Mouse (Mus musculus): Measurements from ENCODE around the gene 4930523C07Rik.

Gene 4930523C07Rik

GRCm38 (mm10) chr1:160047481-160047931 lies 3.3 kb downstream of the 4930523C07Rik start:
- DNase-seq = no peak

GRCm38 (mm10) chr1:160049131-160049880 lies 5.1 kb downstream of the 4930523C07Rik start:
- no peak for DNase-seq

GRCm38 (mm10) chr1:160050898-160051297 lies 6.7 kb downstream of the 4930523C07Rik start:
- DNase-seq = no peak

- DNase-seq = no peak
Observed at GRCm38 (mm10) chr1:160052556-160053315, 8.6 kb downstream of the 4930523C07Rik start.

GRCm38 (mm10) chr1:160053510-160054305 lies 9.5 kb downstream of the 4930523C07Rik start:
- no peak for DNase-seq

- no peak for DNase-seq
Observed at GRCm38 (mm10) chr1:160054366-160055078, 10.3 kb downstream of the 4930523C07Rik start.

GRCm38 (mm10) chr1:160057657-160058056 lies 13.5 kb downstream of the 4930523C07Rik start:
- no peak for DNase-seq

GRCm38 (mm10) chr1:160059908-160060307 lies 15.7 kb downstream of the 4930523C07Rik start:
- DNase-seq = no peak

GRCm38 (mm10) chr1:160060542-160060941 lies 16.4 kb downstream of the 4930523C07Rik start:
- DNase-seq = no peak

- DNase-seq = no peak
Observed at GRCm38 (mm10) chr1:160061321-160061720, 17.1 kb downstream of the 4930523C07Rik start.

- no peak for DNase-seq
Observed at GRCm38 (mm10) chr1:160061725-160062366, 17.7 kb downstream of the 4930523C07Rik start.

- no peak for DNase-seq
Observed at GRCm38 (mm10) chr1:160064547-160065144, 20.5 kb downstream of the 4930523C07Rik start.

GRCm38 (mm10) chr1:160078882-160079661 lies 34.9 kb downstream of the 4930523C07Rik start:
- no peak for DNase-seq

- DNase-seq = peak; percentile 44
Observed at GRCm38 (mm10) chr1:160080800-160081436, 36.7 kb downstream of the 4930523C07Rik start.

GRCm38 (mm10) chr1:160082647-160083046 lies 38.5 kb downstream of the 4930523C07Rik start:
- DNase-seq = no peak

GRCm38 (mm10) chr1:160084239-160084638 lies 40.1 kb downstream of the 4930523C07Rik start:
- DNase-seq = no peak

GRCm38 (mm10) chr1:160086651-160087050 lies 42.5 kb downstream of the 4930523C07Rik start:
- no peak for DNase-seq

GRCm38 (mm10) chr1:160099659-160100302 lies 55.6 kb downstream of the 4930523C07Rik start:
- DNase-seq = no peak

GRCm38 (mm10) chr1:160100996-160101395 lies 56.8 kb downstream of the 4930523C07Rik start:
- no peak for DNase-seq

GRCm38 (mm10) chr1:160105426-160105825 lies 61.2 kb downstream of the 4930523C07Rik start:
- no peak for DNase-seq
